Mouse (Mus musculus): ENCODE data around the gene Ifitm3.

Gene Ifitm3

GRCm38 (mm10) chr7:140967862-140968591, 42.5 kb downstream of the Ifitm3 start:
- DNase-seq (ENCODE audit: extremely low spot score, low spot score): no peak

DNA sequence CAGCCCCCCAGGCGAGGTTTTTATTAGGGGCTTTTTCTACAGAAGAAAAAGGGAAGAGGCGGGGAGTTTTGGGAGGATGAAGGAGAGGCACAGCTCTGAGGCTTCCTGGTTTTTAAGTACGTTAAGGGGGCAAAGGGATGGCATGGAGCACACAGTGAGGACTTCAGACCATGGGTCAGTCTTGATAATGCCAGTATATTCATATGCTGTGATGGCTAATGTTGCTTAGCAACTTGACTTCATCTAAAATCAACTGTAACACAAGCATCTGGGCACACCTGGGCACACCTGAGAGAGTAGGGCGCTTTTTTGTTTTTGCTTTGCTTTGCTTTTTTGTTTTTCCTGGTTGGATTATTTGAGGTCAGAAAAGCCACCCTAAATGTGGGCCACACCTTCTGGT, 43.6 kb downstream of the Ifitm3 start, which contains the start of gene Ifitm1:
Gene Ifitm1 (plus strand): TSS at position 301 of the 400 bp plus-strand sequence.
- no peak for DNase-seq (ENCODE audit: extremely low spot score, low spot score)

GRCm38 (mm10) chr7:140962733-140963132, 47.8 kb downstream of the Ifitm3 start:
- DNase-seq (ENCODE audit: extremely low spot score, low spot score): no peak

- no peak for DNase-seq (ENCODE audit: extremely low spot score, low spot score)
These were observed 49.2 kb downstream of the Ifitm3 start for GRCm38 (mm10) chr7:140961416-140961815.

- no peak for DNase-seq (ENCODE audit: extremely low spot score, low spot score)
These were observed 50.5 kb downstream of the Ifitm3 start for GRCm38 (mm10) chr7:140960026-140960425.
